Mouse (Mus musculus): ENCODE data around the gene Snx3.

DNA sequence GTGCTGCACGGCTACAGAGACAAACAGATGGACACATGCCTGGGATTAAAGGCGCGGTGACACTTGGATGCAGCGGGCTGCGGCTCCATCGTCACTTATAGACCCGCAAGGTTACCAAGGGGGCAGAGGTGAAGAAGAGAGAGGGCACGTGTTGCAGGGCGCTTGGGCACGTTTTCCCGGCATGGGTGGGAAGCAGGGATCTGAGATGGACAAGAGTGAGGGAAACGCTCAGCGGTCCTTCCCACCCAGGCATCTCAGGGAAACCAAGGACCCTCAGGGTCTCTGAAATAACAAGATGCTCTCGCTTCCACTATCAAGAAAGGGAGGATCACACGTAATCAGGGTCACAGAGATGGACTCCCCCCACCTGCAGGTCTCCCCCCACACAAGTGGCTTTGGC lies 71.1 kb downstream of the Snx3 start:
- TF ChIP-seq CTCF (IDR thresholded peaks at IDR 0.05; ENCODE audit: control insufficient read depth, insufficient read depth, insufficient read length) = no peak
- no peak for TF ChIP-seq CEBPB (IDR thresholded peaks at IDR 0.05; ENCODE audit: low read depth)
- no peak for TF ChIP-seq MAX (IDR thresholded peaks at IDR 0.05)
- TF ChIP-seq USF1 (IDR thresholded peaks at IDR 0.05; ENCODE audit: low read depth) = no peak
- TF ChIP-seq MYOD1 (IDR thresholded peaks at IDR 0.05; ENCODE audit: control insufficient read depth, insufficient read length, low read depth) = no peak

Measured in C2C12 (cell line).